Mouse (Mus musculus): ENCODE data around the gene Olfr1214. TPM values are rescaled to one million over a fixed set of nuclear protein-coding genes. Genes with fewer than 3 reads are reported as not detected.
"Not testable (repeated sequence)": the region's sequence is repeated elsewhere in the genome, so short reads cannot be mapped to it uniquely, and the experiment has no call there.

Olfr1214 gene
- total RNA-seq (2014; rRNA removed) = not detected in 2 replicates
- not detected in 2 replicates for polyA plus RNA-seq (2015; fragmentation: Nextera tagmentation; extraction: Ambion mirVana)

DNA sequence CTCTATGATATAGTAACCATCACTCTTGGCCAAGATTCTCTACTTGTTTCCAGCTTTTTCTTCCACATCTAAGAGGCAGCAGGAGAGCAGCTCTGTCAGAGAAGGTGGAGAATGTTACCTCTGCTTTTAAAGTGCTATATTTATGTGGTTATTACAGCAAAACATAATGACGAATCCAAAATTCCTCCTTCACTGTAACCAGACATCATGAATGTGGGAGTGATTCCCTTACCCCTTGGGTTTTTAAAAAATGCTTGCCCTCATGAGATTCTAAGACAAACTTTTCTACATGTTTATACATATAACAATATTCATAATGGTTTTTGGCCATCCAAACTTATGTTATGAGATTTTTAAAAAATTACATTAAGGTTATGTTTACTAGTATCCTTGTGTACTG lies at the start of gene Olfr1214:
Gene Olfr1214 (minus strand): TSS at position 101 of the 400 bp plus-strand sequence.
- ATAC-seq = no peak
- no peaks in the 10 kb centered on the region for H3K36me3 ChIP-seq (ENCODE audit: insufficient read depth)
- no peaks in the 10 kb centered on the region for H3K27me3 ChIP-seq (ENCODE audit: insufficient read depth, low read length)
- H3K9ac ChIP-seq = no peak within 1 kb of the TSS
- no peak for TF ChIP-seq CTCF (IDR thresholded peaks at IDR 0.05; ENCODE audit: low read depth)
- no peak within 1 kb of the TSS for H3K4me3 ChIP-seq (ENCODE audit: low read depth, low read length)
- H3K9me3 ChIP-seq (ENCODE audit: low read length) = no peaks in the 10 kb centered on the region
- H3K27ac ChIP-seq (ENCODE audit: low read depth, low read length) = no peak within 1 kb of the TSS
- DNase-seq = no peak
- H3K4me1 ChIP-seq (ENCODE audit: insufficient read depth) = no peaks in the 10 kb centered on the region
- no peak within 1 kb of the TSS for H3K4me2 ChIP-seq (ENCODE audit: low read depth)
- WGBS = 89% methylated on average over 1 of the region's 1 CpGs

- TF ChIP-seq CTCF (IDR thresholded peaks at IDR 0.05; ENCODE audit: low read depth) = no peak
- Histone ChIP-seq H3K27ac (ENCODE audit: low read depth, low read length) (no peak within 1 kb of the TSS), H3K9me3 (ENCODE audit: low read length) (no peaks in the 10 kb centered on the region), H3K4me3 (ENCODE audit: low read depth, low read length) (no peak within 1 kb of the TSS), H3K9ac (no peak within 1 kb of the TSS), H3K4me2 (ENCODE audit: low read depth) (no peak within 1 kb of the TSS), H3K4me1 (ENCODE audit: insufficient read depth) (no peaks in the 10 kb centered on the region), H3K27me3 (ENCODE audit: insufficient read depth, low read length) (no peaks in the 10 kb centered on the region), H3K36me3 (ENCODE audit: insufficient read depth) (no peaks in the 10 kb centered on the region)
- DNase-seq = no peak
- ATAC-seq = no peak
- 63% methylated on average over 2 of the region's 2 CpGs for WGBS
Measured at GRCm38 (mm10) chr2:89031965-89032364, 39.5 kb upstream of the Olfr1214 start, which contains the start of gene Olfr1217. Gene Olfr1217 (minus strand): TSS chr2:89032065.

DNA sequence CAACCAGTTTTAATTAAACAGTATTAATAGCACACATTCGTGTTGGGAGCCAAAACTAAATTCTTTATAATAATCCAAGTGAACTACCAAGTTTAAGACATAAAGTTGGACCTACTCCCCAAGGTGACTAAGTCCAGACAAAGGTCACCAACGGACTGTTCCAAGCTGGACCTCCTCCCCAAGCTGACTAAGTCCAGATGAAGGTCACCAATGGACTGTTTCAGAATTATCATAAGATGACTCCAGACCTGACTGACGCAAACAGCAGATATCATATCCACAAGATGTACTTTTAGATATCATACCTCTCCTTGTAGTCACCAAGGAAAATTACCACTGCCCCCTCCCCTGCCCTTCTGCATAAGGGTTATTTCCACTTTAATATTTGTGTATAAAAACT lies 29.0 kb upstream of the Olfr1214 start:
- WGBS = 77% methylated on average over 3 of the region's 3 CpGs
- not testable (repeated sequence) for H3K27ac ChIP-seq (ENCODE audit: low read depth, low read length); H3K9ac ChIP-seq; H3K36me3 ChIP-seq (ENCODE audit: insufficient read depth); H3K4me2 ChIP-seq (ENCODE audit: low read depth); H3K9me3 ChIP-seq (ENCODE audit: low read length); H3K27me3 ChIP-seq (ENCODE audit: insufficient read depth, low read length); ATAC-seq; DNase-seq; H3K4me1 ChIP-seq (ENCODE audit: insufficient read depth); H3K4me3 ChIP-seq (ENCODE audit: low read depth, low read length)

DNA sequence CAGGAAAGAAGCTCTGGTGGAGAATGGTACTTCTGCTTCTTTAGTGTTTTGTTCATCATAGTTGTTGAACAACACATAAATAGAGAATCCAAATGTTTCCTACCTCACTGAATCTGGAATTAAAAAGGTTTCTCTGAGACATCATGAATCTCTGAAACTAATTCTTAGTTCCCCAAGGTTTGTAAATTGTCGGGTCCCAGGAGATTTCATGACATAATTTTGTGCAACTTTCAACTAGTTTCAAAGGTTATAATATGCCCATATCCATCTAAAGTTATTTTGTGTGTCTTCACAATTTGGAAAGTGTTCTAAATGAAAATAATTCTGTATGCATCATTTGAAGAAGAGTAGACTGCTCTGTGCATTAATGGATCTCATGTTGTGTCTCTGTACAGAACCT lies 25.8 kb upstream of the Olfr1214 start, which contains the start of gene Olfr1216:
Gene Olfr1216 (minus strand): TSS at position 101 of the 400 bp plus-strand sequence.
- H3K9ac ChIP-seq = no peak within 1 kb of the TSS
- ATAC-seq (no peak), DNase-seq (no peak)
- no peak within 1 kb of the TSS for H3K27ac ChIP-seq (ENCODE audit: low read depth, low read length)
- no peaks in the 10 kb centered on the region for H3K36me3 ChIP-seq (ENCODE audit: insufficient read depth)
- TF ChIP-seq CTCF (IDR thresholded peaks at IDR 0.05; ENCODE audit: low read depth) = no peak
- no peak within 1 kb of the TSS for H3K4me3 ChIP-seq (ENCODE audit: low read depth, low read length)
- H3K9me3 ChIP-seq (ENCODE audit: low read length) = no peaks in the 10 kb centered on the region
- no peaks in the 10 kb centered on the region for H3K4me1 ChIP-seq (ENCODE audit: insufficient read depth)
- H3K27me3 ChIP-seq (ENCODE audit: insufficient read depth, low read length) = no peaks in the 10 kb centered on the region
- no peak within 1 kb of the TSS for H3K4me2 ChIP-seq (ENCODE audit: low read depth)
- 79% methylated on average over 1 of the region's 1 CpGs for WGBS

DNA sequence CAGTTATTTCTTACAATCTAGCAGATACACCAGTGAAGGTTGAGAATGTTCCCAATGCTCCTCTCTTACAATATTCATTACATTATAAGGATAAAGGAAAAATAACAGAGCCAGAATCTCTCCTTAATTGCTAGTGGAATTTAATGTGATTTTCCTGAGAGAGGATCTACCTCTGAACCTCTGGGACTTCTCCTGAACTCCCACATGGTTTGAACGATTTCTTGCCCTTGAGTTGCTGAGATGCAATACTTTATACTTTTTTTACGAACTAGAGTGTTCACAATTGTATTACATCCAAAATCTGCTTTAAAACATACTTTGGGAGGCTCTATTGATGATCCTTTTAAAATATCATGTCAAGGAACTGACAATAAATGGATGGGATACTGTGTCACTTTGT lies 14.4 kb upstream of the Olfr1214 start, which contains the start of gene Olfr1215:
Gene Olfr1215 (minus strand): TSS at position 101 of the 400 bp plus-strand sequence.
- no peak for TF ChIP-seq CTCF (IDR thresholded peaks at IDR 0.05; ENCODE audit: low read depth)
- no peaks in the 10 kb centered on the region for H3K27me3 ChIP-seq (ENCODE audit: insufficient read depth, low read length)
- 65% methylated on average over 2 of the region's 2 CpGs for WGBS
- ATAC-seq (no peak), DNase-seq (no peak)
- H3K9me3 ChIP-seq (ENCODE audit: low read length) = no peaks in the 10 kb centered on the region
- no peak within 1 kb of the TSS for H3K9ac ChIP-seq
- H3K4me3 ChIP-seq (ENCODE audit: low read depth, low read length) = no peak within 1 kb of the TSS
- no peaks in the 10 kb centered on the region for H3K4me1 ChIP-seq (ENCODE audit: insufficient read depth)
- H3K36me3 ChIP-seq (ENCODE audit: insufficient read depth) = no peaks in the 10 kb centered on the region
- no peak within 1 kb of the TSS for H3K4me2 ChIP-seq (ENCODE audit: low read depth)
- no peak within 1 kb of the TSS for H3K27ac ChIP-seq (ENCODE audit: low read depth, low read length)

- Histone ChIP-seq H3K27me3 (ENCODE audit: insufficient read depth, low read length) (no peaks in the 10 kb centered on the region), H3K4me3 (ENCODE audit: low read depth, low read length) (no peak within 1 kb of the TSS), H3K36me3 (ENCODE audit: insufficient read depth) (no peaks in the 10 kb centered on the region), H3K9ac (no peak within 1 kb of the TSS), H3K4me1 (ENCODE audit: insufficient read depth) (no peaks in the 10 kb centered on the region), H3K9me3 (ENCODE audit: low read length) (no peaks in the 10 kb centered on the region), H3K4me2 (ENCODE audit: low read depth) (no peak within 1 kb of the TSS), H3K27ac (ENCODE audit: low read depth, low read length) (no peak within 1 kb of the TSS)
- WGBS = 88% methylated on average over 1 of the region's 1 CpGs
- ATAC-seq (no peak), DNase-seq (no peak)
- TF ChIP-seq CTCF (IDR thresholded peaks at IDR 0.05; ENCODE audit: low read depth) = no peak
Measured at GRCm38 (mm10) chr2:88980181-88980580, 12.3 kb downstream of the Olfr1214 start, which contains the start of gene Gm13762. Gene Gm13762 (minus strand): TSS chr2:88980281.

DNA sequence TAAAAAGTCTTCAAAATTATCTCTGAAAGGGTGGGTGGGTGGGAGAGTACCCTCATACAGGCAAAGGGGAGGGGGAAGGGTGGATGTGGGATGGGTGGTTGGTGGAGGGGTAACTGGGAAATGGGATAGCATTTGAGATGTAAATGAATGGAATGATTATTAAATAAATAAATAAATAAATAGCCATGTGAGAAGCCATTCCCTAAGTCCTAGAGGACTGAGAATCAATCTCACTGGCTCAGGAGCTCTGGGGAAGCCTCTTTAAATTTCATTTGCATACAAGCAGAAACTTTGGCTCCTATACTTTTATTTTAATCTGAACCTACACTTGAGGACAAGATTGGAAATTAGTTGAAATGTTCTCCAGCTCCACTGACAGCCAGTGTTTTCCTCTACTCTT lies 38.8 kb downstream of the Olfr1214 start, which contains the start of gene Olfr1212:
Gene Olfr1212 (plus strand): TSS at position 301 of the 400 bp plus-strand sequence.
- Histone ChIP-seq H3K4me1 (ENCODE audit: insufficient read depth) (no peaks in the 10 kb centered on the region), H3K4me3 (ENCODE audit: low read depth, low read length) (no peak within 1 kb of the TSS), H3K9me3 (ENCODE audit: low read length) (no peaks in the 10 kb centered on the region), H3K9ac (no peak within 1 kb of the TSS), H3K4me2 (ENCODE audit: low read depth) (no peak within 1 kb of the TSS), H3K36me3 (ENCODE audit: insufficient read depth) (no peaks in the 10 kb centered on the region), H3K27ac (ENCODE audit: low read depth, low read length) (no peak within 1 kb of the TSS), H3K27me3 (ENCODE audit: insufficient read depth, low read length) (no peaks in the 10 kb centered on the region)
- DNase-seq (no peak), ATAC-seq (no peak)
- no peak for TF ChIP-seq CTCF (IDR thresholded peaks at IDR 0.05; ENCODE audit: low read depth)
